Mouse (Mus musculus) mesoderm, embryonic 11.5 days (tissue): ENCODE results near the gene Rbm38.

Experiments
- DNase-seq: peaks from one replicate; pipeline ENCODE4 v3.0.0-alpha.2; 2012; ENCODE audit warnings: low read depth, low spot score

Rbm38 gene

DNA sequence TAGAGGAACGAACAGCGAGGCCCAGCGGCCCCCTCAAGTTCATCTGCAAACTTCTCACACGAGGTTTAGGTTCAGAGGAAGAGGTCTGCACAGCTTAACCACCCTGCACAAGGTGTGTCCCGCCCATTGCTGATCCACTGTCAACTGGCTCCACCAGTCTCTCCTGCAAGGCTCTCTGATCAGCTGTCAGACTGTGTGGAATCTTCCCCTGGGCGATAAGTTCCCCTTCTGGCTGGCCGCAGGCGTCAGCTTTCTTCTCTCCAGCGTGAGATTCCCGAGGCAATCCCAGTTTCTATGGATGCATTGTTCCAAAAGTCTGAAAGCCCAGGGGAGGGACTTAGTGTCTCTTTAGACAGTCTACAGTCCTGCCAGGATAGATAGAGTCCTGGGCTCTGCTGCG lies 38.0 kb downstream of the Rbm38 start:
- no peak for DNase-seq

DNA sequence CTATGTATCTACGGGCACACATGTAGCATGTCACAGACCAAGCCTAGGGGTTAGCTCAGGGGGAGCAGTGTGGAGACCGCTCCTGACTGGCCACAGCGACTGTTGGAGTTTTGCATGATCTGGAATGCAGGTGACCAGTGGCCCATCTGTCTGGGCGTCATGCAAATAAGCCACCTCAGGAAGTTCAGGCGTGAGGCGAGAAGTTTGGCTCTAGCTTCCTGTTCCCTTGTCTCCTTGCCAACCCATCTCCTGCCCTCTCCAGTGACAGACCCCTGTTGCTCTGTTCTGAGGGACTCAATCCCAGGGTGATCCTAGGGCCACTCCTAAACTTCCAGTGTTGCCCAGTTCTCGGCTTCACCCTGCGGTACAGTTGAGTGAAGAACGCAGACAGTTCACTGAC lies 40.2 kb downstream of the Rbm38 start:
- no peak for DNase-seq

DNA sequence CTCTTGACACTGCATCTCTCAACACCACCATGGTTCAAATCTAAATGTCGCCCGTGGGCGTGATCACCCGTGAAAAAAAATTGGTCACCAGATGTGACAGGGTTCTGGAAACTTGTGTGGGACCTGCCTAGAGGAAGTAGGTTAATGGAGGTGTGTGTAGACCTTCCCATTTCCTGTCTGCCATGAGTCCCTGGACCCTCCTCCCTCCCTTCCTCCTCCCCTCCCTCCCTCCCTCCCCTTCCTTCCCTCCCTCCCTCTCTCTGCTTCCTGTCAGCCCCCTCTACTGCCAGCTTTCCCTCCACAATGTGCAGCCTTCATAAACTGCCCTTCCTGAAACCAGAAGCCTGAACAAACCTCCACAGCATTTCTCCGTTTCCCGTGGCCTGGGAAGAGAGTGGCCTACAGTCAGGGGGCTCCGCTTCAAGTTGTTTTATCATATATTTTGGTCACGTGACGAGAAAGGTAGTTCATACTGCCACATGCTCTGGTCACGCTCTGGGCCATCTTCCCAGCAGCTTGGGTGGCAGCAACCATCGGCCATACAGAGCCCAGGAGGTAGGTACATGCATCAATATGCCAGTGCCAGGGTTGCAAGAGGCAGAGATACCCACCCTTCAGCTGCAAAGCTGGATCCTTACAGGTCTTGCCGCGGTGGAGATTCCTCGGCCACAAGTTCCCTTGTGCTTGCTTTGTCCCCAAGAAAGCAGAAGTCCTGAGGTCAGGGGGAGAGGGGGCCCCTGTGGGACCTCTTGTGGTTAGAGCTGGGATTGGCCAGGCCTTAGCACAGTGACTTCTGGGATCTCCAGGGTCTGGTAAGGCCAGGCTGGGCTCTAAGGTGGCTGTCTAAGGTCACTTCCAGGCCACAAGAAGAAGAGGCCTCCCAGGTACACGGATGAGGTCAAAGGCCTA lies 41.4 kb downstream of the Rbm38 start:
- DNase-seq: no peak

DNA sequence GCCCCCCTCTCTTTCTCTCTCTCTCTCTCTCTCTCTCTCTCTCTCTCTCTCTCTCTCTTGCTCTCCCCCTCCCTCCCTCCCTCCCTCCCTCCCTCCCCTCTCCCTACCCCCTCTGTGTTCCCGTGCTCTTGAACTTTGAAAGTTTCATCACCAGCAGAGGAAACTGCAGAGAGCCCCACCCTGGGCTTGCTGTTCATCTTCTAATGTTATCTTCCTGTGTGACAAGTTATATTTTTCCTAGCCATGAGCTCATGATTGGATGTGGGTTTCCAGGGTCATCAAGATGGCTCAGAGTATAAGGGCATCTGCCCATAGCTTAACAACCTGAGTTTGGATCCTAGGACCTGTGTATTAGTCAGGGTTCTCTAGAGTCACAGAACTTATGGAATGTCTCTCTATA lies 42.9 kb downstream of the Rbm38 start:
- DNase-seq: no peak

DNA sequence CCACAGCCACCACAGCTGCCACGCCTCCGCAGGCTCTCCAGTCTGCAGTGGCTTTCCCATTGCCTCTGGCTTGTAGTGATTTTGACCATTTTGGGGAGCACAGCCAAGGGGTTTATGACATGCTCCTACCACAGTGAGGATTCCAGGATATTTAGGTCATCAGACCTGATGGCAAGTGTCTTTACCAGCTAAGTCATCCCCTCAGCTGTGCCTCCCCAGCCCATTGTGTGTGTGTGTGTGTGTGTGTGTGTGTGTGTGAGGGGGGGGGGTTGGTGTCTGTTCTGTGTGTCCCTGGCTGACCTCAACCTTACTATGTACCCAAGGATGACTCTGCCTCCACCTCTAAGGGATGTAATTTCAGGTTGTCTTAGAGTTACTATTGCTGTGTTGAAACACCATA lies 44.6 kb downstream of the Rbm38 start:
- no peak for DNase-seq

DNA sequence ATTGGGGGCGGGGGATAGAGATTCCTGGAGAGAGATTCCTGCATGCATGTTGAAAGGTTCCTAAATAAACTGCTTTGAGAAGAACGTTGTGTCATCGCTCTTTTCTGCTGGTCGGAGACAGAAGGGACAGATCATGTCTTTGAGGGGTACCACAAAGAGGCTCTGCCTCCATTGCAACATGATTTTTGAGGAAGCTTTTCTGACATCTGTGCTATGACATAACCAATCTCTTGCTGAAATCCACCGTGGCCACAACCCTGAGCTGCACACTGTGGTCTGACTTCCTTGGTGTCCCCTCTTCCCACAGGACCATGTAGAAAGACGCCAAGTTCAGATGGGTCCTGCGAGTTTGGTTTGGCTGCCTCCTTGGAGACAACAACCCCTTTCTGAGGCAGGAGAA lies 52.6 kb downstream of the Rbm38 start:
- no peak for DNase-seq

DNA sequence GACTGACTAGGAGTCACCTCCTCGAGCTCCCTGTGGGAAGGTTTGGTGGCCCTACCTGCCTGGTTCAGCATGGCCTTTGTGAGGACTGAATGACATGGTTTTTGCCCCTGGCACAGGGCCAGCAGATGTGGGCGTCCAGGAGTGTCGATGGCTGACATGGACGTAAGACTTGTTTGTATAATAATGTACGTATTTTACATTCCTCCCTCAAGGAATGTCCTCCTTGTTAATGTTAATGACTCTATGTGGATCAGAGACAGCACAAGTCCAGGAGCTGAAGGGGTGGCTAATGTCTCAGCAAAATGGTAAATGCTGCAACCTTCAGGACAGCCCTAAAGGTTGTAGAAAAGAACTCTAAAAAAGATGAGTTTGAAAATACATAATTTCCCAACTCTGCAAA lies 53.4 kb downstream of the Rbm38 start:
- DNase-seq: no peak

DNA sequence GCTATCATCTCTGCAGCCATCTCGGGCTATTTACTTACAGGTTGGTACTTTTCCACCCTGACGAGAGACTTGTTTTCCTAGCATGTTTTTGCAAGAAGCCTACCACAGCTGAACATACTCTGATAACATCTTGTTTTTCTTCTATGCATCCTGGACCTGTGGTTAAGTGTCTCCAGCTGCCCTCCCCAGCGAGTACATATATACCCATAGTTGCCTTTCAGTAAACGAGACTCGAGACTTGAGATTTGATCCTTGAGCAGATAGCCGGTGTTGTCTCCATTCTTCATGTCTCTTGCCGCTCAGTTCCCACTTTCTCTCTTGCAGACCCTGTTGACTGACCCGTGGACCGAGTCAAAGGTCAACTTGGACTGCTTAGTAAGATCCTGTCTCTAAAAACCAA lies 56.6 kb downstream of the Rbm38 start:
- DNase-seq: no peak

DNA sequence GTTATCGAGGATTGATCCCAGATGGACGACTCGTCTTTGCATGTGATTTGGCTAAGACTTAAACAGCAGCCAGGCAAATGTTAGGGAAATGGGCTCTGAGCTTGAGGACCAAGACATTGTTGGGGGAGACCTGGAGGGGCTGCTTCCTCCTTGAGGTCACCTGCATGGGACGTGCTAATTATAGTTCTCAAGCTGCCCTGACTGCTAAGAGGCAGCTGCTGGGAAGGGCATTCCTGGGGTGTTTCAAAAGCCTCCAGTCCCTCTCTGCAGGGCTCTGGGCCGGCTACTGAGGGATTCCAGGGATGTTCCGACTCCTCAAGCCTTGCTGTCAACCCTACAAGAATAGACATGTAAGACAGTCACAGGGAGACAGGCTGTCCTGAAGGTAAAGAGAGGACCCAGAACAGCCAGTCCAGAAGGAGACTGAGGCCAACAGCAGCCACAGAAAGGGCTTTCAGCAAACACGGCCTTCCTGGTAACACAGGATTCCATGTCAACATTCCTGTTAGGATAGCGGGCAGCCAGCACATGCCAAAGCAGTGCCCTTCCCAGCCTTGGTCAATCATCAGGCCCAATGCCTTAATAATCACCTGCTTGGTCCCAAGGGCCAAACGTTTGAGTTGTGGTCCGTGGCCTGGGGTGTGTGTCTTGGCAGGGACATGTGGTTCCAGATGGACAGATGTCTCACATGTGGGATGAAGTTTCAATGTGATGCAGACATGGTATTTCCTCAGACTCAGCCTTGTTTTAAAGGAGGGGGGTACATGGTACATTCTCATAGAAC lies 59.7 kb downstream of the Rbm38 start:
- no peak for DNase-seq

DNA sequence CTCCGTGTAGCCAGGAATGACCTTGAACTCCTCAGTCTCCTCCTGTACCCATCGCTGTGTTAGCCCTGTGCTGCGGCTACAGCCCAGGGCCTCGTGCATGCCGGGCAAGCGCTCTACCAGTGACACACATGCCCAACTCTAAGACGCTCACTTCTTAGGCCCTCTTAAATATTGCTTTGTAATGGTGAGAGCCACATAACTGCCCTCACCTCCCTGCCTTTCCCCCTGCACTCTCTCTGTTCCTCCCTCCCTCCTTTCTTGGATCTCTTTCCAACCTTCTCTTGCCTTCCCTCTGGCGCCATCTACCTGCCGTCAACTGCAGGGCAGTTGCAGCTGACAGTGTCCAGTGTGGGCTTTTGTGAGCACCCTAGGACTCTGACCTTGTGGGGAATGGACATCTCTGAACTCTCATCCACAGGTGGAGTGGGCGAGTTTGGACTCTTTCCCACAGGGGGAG lies 60.5 kb downstream of the Rbm38 start:
- DNase-seq: peak; percentile 87

DNA sequence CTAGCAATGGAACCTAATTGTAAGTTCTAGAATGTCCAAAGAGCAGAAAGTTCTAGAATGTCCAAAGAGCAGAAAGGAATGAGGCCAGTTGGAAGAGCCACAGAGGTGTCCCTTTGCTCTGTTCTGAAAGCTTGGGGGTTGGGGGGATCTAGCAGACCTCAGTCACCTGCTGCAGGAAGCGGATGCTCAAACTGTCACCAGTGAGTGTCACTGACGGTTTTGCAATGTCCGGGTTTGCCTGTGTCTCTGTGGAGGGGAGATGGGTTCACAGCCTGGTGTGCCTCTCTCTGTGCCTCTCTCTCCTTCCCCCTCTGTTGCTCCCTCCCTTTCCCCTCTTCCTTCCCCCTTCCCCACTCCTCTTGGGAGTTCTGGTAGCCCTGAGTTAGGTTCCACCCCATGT lies 62.4 kb downstream of the Rbm38 start:
- DNase-seq: no peak

DNA sequence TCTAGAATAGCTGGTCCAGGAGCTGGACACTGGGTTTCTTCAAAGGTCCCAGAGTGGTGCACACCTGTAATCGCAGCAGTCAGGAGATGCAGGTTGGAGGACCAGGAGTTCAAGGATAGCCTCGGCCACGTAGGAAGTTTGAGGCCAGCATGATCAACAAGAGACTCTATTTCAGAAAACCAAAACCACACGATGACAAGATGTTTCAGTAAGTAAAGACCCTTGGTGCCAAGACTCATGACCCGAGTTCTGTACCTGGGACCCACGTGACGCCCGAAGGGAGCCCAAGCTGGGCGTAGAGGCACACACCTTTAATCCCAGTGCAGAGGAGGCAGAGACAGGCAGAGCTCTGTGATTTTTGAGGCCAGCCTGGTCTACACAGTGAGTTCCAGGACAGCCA lies 62.8 kb downstream of the Rbm38 start:
- DNase-seq: no peak

DNA sequence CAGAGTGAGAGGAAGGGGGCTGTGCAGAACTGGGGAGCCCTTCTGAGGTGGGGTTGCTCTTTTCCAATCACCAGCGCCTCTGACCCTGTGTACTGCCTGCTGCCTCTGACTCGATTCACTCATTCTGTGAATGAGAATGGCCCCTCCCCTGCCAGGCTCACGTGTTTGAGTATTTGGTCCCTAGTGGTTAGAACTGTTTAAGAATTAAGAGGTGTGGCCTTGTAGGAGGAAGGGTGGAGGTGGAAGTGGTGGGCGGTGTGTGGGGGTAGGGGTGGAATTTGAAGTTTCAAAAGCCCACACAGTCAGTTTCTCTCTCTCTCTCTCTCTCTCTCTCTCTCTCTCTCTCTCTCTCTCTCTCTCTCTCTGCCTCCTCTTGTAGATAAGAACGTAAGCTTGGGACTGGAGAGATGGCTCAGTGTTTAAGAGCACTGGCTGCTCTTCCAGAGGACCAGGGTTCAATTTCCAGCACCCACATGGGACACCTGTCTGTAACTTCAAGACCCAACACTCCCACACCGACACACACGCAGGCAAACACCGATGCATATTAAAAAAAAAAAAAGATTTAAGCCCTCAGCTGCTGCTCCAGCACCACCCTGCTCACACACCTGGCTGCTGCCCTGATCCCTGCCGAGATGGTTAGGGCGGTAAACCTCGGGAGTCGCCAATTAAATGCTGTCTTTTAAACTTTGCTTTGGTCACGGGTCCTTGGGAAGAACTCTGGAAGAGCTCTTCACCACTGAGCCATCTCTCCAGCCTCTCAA lies 63.6 kb downstream of the Rbm38 start:
- no peak for DNase-seq
